Mouse (Mus musculus) bone marrow, adult 2 months (tissue): ENCODE measurements at regions not wholly inside any gene's neighbourhood (a gene's known extent, or its start where the extent isn't known, plus 50 kb on each side); places are given as distances from the start of the nearest gene placed in this dataset.

Experiments
- CTCF ChIP-seq: fragments of 200-500 bp; IDR thresholded peaks from 2 replicates; pipeline ENCODE4 v1.5.1; 2011; ENCODE audit warnings: low read length, control low read depth; ENCODE audit not compliant: control insufficient read depth, insufficient read depth
- POLR2A ChIP-seq: fragments of 200-500 bp; IDR thresholded peaks from 2 replicates; pipeline ENCODE4 v1.6.1; 2011; ENCODE audit warnings: low read depth, mild to moderate bottlenecking, control low read depth, low read length, borderline replicate concordance; ENCODE audit not compliant: control insufficient read depth

GRCm38 (mm10) chr11:112238960-112239884, 542.8 kb upstream of the Sox9 start:
- TF ChIP-seq CTCF (no peak), POLR2A (no peak)
